Mouse (Mus musculus) liver, adult 2 months (tissue): ENCODE measurements at regions not wholly inside any gene's neighbourhood (a gene's known extent, or its start where the extent isn't known, plus 50 kb on each side); places are given as distances from the start of the nearest gene placed in this dataset.

Source experiments
- CTCF ChIP-seq: fragments of 200-500 bp; IDR thresholded peaks from 2 replicates; pipeline ENCODE4 v1.5.1; 2011; ENCODE audit warnings: low read depth, low read length, control low read depth
- POLR2A ChIP-seq: fragments of 200-500 bp; IDR thresholded peaks from 2 replicates; pipeline ENCODE4 v1.6.1; 2011; ENCODE audit warnings: low read length, control low read depth; ENCODE audit not compliant: insufficient read depth; ENCODE audit errors: extremely low read depth

DNA sequence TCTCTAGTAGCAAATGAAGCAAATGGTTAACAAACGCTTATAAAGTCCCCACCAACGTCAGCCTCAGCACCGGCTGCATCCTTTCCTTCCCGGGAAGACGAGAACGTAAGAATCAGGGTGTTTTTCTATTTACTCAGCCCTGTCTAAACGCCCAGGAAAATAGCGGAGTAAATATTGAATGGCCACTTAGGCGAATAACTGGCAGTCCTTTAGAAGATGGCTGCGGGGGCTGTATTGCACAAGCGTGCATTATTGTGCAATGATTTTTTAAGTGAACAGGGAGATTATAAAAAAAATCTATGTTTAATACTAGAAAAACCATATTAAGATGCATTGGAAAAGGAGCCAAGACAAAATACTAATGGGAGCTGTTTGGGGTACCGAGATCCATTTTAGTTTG lies 410.3 kb downstream of the Wdr11 start:
- TF ChIP-seq CTCF, result no peak
- TF ChIP-seq POLR2A, result no peak
